Mouse (Mus musculus) forebrain, embryonic 11.5 days (tissue): ENCODE results near the gene Hs3st3b1. TPM values are rescaled to one million over a fixed set of nuclear protein-coding genes. Genes with fewer than 3 reads are reported as not detected.

Experiments
- ATAC-seq: fragments of 200-750 bp; cut with Nextera tagmentation; replicated peaks from 2 replicates; pipeline ENCODE4 v1.8.0; 2017; ENCODE audit warnings: moderate TSS enrichment; ENCODE audit not compliant: low FRiP score
- DNase-seq: peaks from one replicate; pipeline ENCODE4 v3.0.0-alpha.2; 2017; ENCODE audit warnings: low spot score
- H3K27ac ChIP-seq: fragments of 300-500 bp; sonication (generic); 2 replicates; pipeline ENCODE4 v1.5.1; 2014; ENCODE audit warnings: low read depth, low read length
- H3K27me3 ChIP-seq: fragments of 300-500 bp; sonication (generic); 2 replicates; pipeline ENCODE4 v1.6.1; 2014; ENCODE audit warnings: mild to moderate bottlenecking, low read length, mixed read lengths; ENCODE audit not compliant: control insufficient read depth, insufficient read depth
- H3K36me3 ChIP-seq: fragments of 300-500 bp; sonication (generic); 2 replicates; pipeline ENCODE4 v1.6.1; 2014; ENCODE audit warnings: mild to moderate bottlenecking, low read length, moderate library complexity, mixed read lengths; ENCODE audit not compliant: control insufficient read depth, insufficient read depth
- H3K4me1 ChIP-seq: fragments of 300-500 bp; sonication (generic); replicated peaks from 2 replicates; pipeline ENCODE4 v1.6.1; 2014; ENCODE audit warnings: low read length, mixed read lengths; ENCODE audit not compliant: control insufficient read depth, insufficient read depth
- H3K4me2 ChIP-seq: fragments of 300-500 bp; sonication (generic); 2 replicates; pipeline ENCODE4 v1.6.1; 2014; ENCODE audit warnings: low read depth, mild to moderate bottlenecking, low read length, moderate library complexity, mixed read lengths; ENCODE audit not compliant: severe bottlenecking
- H3K4me3 ChIP-seq: fragments of 300-500 bp; sonication (generic); 2 replicates; pipeline ENCODE4 v1.5.1; 2014; ENCODE audit warnings: low read depth, low read length
- H3K9ac ChIP-seq: fragments of 300-500 bp; sonication (generic); 2 replicates; pipeline ENCODE4 v1.6.1; 2014; ENCODE audit warnings: low read length
- H3K9me3 ChIP-seq: fragments of 300-500 bp; sonication (generic); 2 replicates; pipeline ENCODE4 v1.6.1; 2016; ENCODE audit warnings: low read length, mixed read lengths; ENCODE audit not compliant: control insufficient read depth
- WGBS: fragments of 180-500 bp; shearing (Covaris S2); extraction: QIAGEN DNeasy Blood & Tissue Kit; methylation state at CpG from one replicate; pipeline ENCODE4 v1.1.7; 2014; 5-methylcytosine and 5-hydroxymethylcytosine counted together
- polyA plus RNA-seq: library from polyadenylated mRNA; unstranded; fragments of >200 nt; fragmentation: Nextera tagmentation; extraction: Ambion mirVana; gene quantifications from 2 replicates; pipeline ENCODE4 v1.2.1, GENCODE M21; 2014

Hs3st3b1 gene
- polyA plus RNA-seq, 1 experiment from 2014 or later = 7.0 TPM

DNA sequence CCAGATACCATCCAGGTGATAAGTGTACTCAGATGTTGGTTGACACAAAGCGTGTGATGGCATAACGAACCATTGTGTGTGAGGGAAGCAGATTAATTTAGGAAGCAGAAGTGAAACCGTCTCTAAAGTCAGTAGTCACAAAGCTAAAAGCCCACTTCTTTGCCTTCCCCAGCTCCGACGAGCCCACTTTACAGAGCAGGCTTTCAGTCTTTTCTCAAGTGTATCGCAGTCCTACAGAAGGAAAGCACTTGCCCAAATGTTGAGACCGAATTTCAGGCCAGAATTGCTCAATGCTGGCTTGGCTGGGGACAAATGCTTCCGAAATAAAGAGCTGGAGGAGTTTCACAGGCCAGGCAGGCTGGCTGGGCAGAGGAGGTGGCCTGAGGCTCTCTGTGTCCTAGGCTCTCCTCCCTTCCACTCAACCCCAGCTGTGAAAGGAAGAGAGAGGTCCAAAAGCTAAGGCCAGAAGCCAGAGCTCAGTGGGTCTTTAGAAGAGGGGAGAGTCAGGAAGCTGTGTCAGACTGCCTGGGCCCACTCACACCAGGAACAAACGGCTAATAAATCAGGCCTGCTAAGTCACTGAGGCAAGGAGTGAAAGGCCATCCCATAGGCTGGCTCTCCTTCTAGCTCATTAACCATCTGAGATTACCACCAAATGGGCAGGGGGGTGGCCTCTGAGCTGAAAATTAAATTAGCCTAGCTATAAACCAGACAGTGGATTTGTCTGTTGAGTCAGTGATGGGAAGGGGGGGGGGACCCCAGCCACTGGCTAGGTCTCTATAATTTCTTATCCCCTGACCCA, 15.3 kb downstream of the Hs3st3b1 start:
- Histone ChIP-seq H3K27me3 (peaks cover 11% of the 10 kb centered on the region; the same call in 1 of the 2 replicates), H3K9me3 (no peaks in the 10 kb centered on the region), H3K27ac (no peak overlapping the region), H3K4me1 (peaks cover 3% of the 10 kb centered on the region; the same call in 1 of the 2 replicates), H3K36me3 (no peaks in the 10 kb centered on the region), H3K4me3 (no peak overlapping the region), H3K4me2 (no peak overlapping the region), H3K9ac (no peak overlapping the region; the same call in 1 of the 2 replicates)
- DNase-seq (no peak), ATAC-seq (no peak)
- WGBS = 73% methylated on average over 9 of the region's 9 CpGs

- Histone ChIP-seq H3K27ac (no peak overlapping the region), H3K4me3 (no peak overlapping the region), H3K9me3 (no peaks in the 10 kb centered on the region), H3K9ac (no peak overlapping the region), H3K4me2 (no peak overlapping the region), H3K27me3 (peaks cover 4% of the 10 kb centered on the region; the same call in 1 of the 2 replicates), H3K4me1 (peaks cover 7% of the 10 kb centered on the region; the same call in 1 of the 2 replicates), H3K36me3 (no peaks in the 10 kb centered on the region)
- DNase-seq (no peak), ATAC-seq (no peak)
- WGBS = 21% methylated on average over 4 of the region's 4 CpGs
Observed at GRCm38 (mm10) chr11:63904787-63905186, 17.3 kb downstream of the Hs3st3b1 start.

- peak; percentile 92 for ATAC-seq
- Histone ChIP-seq H3K27ac (peak overlapping the region; percentile 55; the same call in 1 of the 2 replicates), H3K9ac (no peak overlapping the region), H3K4me3 (no peak overlapping the region), H3K27me3 (peaks cover 12% of the 10 kb centered on the region; the same call in 1 of the 2 replicates), H3K4me2 (no peak overlapping the region; the same call in 1 of the 2 replicates), H3K36me3 (no peaks in the 10 kb centered on the region), H3K9me3 (no peaks in the 10 kb centered on the region), H3K4me1 (peaks cover 8% of the 10 kb centered on the region; the same call in 1 of the 2 replicates)
- WGBS = 3% methylated on average over 9 of the region's 9 CpGs
- DNase-seq = peak; percentile 82
Observed at GRCm38 (mm10) chr11:63898509-63899168, 23.5 kb downstream of the Hs3st3b1 start.

DNA sequence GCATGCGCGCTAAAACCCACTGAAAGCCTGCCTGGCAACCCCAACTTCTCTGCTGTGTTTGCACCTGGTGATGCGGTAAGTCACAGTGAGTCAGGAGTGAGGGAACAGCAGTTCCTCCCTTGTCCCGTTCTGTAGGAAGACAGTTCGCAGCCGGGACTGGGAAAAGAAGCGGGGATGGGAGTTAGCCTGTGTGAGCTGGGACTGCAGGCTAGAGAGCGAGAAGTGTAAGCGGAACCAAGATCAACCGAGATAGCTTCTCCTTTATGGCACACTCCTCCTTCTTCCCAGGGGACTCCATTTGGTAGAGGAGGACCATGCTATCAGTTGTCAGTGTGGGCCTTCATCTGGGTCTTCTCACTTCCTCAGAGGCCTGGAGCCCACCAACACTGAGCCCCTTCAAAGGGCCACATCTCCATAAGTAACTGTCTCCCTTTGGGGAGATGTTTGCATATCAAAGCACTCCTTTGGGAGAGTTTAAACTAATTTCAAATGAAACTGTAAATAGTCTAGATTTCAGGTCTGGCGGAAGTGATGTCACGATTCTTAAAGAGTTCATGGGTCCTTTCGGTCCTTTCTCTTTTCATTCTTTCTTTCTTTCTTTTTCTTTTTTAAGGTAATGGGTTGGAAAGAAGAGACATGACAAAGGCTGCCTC, 24.1 kb downstream of the Hs3st3b1 start:
- Histone ChIP-seq H3K9ac (no peak overlapping the region), H3K27me3 (peaks cover 9% of the 10 kb centered on the region; the same call in 1 of the 2 replicates), H3K4me1 (peaks cover 8% of the 10 kb centered on the region; the same call in 1 of the 2 replicates), H3K9me3 (no peaks in the 10 kb centered on the region), H3K4me2 (no peak overlapping the region), H3K27ac (peak overlapping the region; percentile 55; the same call in 1 of the 2 replicates), H3K4me3 (no peak overlapping the region), H3K36me3 (no peaks in the 10 kb centered on the region)
- ATAC-seq (peak; percentile 39), DNase-seq (peak; percentile 59)
- WGBS = 26% methylated on average over 13 of the region's 13 CpGs

GRCm38 (mm10) chr11:63897011-63897410, 25.1 kb downstream of the Hs3st3b1 start:
- Histone ChIP-seq H3K27ac (no peak overlapping the region), H3K36me3 (no peaks in the 10 kb centered on the region), H3K4me1 (peaks cover 8% of the 10 kb centered on the region; the same call in 1 of the 2 replicates), H3K9ac (no peak overlapping the region), H3K4me3 (no peak overlapping the region), H3K9me3 (no peaks in the 10 kb centered on the region), H3K27me3 (peaks cover 11% of the 10 kb centered on the region; the same call in 1 of the 2 replicates), H3K4me2 (no peak overlapping the region)
- DNase-seq = no peak
- ATAC-seq = no peak
- 93% methylated on average over 2 of the region's 2 CpGs for WGBS

GRCm38 (mm10) chr11:63894188-63894587, 27.9 kb downstream of the Hs3st3b1 start:
- DNase-seq = no peak
- Histone ChIP-seq H3K4me3 (no peak overlapping the region), H3K9me3 (no peaks in the 10 kb centered on the region), H3K9ac (no peak overlapping the region), H3K4me1 (peaks cover 2% of the 10 kb centered on the region; the same call in 1 of the 2 replicates), H3K27ac (no peak overlapping the region), H3K36me3 (no peaks in the 10 kb centered on the region), H3K4me2 (no peak overlapping the region), H3K27me3 (peaks cover 22% of the 10 kb centered on the region)
- ATAC-seq = no peak
- WGBS = 71% methylated on average over 6 of the region's 6 CpGs

DNA sequence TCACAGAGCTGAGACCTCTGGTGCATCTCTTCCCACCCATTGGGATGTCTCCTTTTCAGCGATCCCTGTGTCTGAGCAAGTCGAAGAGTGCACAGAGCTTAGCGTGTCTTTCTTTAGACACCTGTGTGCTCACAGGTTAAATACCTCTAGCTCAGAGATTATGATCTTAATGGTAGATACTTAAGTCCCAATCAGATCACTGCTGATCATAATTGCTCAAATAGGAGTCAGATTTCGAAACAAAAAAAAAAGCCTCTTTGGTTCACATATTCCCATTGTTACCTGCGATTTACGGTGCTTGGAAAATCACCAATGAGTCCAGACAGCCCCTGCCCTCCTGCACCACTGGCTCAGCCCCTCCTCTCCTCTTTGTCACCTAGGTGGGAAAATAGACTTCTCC, 28.5 kb downstream of the Hs3st3b1 start:
- Histone ChIP-seq H3K36me3 (no peaks in the 10 kb centered on the region), H3K27me3 (peaks cover 24% of the 10 kb centered on the region), H3K4me3 (no peak overlapping the region), H3K27ac (no peak overlapping the region), H3K9ac (no peak overlapping the region), H3K4me2 (no peak overlapping the region), H3K9me3 (no peaks in the 10 kb centered on the region), H3K4me1 (peaks cover 2% of the 10 kb centered on the region; the same call in 1 of the 2 replicates)
- WGBS = 37% methylated on average over 6 of the region's 6 CpGs
- no peak for DNase-seq
- no peak for ATAC-seq

DNA sequence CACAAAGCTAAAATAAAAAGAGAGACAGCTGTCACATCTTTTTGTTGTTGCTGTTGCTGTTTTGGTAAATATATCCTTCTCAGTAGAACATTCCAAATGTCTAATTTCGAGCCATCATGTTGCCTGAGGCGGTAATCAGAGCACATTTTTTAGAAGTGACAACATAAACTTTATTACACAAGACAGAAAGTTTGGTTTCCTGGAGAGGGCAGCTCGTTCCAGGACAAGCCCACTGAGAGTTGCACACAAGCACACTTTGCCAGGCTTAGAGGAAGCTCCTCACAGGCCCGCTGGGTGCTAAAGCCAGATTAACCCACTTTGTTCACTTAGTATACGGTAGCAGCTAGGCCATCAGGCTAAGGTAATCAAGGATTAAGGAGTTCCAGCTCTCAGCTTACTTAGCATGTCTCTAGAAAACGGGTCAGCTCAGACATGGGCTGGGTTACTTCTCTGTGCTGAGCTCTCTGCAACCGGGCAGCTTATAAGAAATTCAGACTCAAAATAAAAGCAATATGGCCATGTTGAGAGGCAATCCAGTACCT, 30.5 kb downstream of the Hs3st3b1 start:
- Histone ChIP-seq H3K9me3 (no peaks in the 10 kb centered on the region), H3K27me3 (peaks cover 30% of the 10 kb centered on the region), H3K27ac (no peak overlapping the region), H3K4me1 (no peaks in the 10 kb centered on the region; the same call in 1 of the 2 replicates), H3K4me2 (no peak overlapping the region), H3K9ac (no peak overlapping the region), H3K36me3 (no peaks in the 10 kb centered on the region), H3K4me3 (no peak overlapping the region)
- ATAC-seq (no peak), DNase-seq (no peak)
- 49% methylated on average over 7 of the region's 7 CpGs for WGBS
